Mouse (Mus musculus): ENCODE measurements around the gene Sigirr.

Gene Sigirr

DNA sequence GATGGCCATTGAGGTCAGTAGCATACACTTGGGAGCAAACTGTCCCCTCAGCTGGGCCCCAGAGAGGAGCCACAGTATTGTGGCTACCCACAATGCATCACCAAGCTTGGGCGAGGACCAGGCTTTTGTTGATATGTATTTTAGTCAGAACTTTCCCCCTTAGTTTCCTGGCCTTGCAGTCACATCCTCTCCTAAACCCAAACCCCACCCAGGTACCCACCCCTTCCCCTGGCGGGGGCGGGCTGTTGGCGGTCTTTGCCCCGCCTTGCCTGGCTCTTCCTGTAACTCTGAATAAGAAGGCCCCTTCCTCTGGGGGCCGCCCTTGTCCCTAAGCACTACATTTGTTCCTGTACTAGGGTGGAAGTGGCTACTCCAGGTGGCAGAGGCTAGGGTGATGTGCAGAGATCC lies 3.7 kb downstream of the Sigirr start:
- peak; percentile 87 to 88 for DNase-seq (ENCODE audit: low spot score in 2 of 2)

- peak; percentile 45 to 68 for DNase-seq (ENCODE audit: low spot score in 2 of 2)
Measured at GRCm38 (mm10) chr7:141096021-141096420, 4.4 kb downstream of the Sigirr start.

DNA sequence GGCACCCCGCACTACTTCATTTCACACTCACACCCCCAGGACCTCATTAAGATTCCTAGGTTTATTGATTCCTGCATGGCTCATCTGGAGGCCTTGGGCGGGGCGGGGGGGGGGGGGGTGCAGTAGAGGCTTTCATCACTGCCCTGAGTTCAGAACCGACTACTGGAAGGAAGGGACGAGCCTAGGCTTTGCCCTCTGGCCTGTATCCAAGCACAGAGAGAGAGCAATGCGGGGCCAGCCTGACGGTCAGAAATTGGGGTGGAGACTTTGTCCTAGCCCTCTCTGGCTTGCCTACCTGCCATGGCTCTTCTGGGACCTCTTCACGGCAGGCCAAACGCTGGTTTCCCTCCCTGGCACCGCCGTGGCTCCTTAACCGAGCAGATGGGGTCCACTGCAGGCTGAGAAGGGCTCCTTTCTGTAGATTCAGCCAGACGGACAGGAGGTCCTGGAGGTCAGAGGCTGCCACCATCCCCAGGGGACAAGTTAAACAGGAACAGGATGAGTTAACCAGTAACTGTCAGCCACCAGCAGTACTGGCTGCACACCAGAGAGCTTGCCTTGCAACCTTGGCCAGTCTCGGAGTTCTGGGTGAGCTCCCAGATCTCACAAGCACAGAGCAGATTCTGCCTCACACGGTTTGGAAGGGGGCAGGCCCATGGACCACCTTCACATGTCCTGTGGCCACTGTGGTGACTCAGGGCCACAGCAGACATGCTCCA lies 5.7 kb downstream of the Sigirr start:
- no peak for DNase-seq (ENCODE audit: low spot score in 2 of 2)

DNA sequence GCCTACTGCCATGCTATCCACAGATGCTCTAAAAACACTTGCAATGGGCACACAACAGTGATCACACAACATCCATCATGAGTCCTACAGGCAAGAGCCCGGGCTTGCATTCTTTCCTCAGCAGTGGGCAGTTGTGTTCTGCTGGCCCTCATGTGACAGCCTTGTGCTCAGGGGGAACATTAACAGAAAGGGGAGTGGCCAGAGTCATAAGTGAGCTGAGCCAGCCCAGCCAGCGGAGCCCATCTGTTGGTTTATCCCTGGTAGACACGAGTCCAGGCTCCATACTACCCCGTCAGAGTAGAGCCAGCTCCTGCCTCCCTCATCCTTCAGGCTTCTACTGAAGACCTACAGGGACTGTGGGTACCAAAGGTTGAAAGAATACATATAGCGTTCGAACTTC lies 6.4 kb downstream of the Sigirr start:
- DNase-seq (ENCODE audit: low spot score in 2 of 2): no peak

DNA sequence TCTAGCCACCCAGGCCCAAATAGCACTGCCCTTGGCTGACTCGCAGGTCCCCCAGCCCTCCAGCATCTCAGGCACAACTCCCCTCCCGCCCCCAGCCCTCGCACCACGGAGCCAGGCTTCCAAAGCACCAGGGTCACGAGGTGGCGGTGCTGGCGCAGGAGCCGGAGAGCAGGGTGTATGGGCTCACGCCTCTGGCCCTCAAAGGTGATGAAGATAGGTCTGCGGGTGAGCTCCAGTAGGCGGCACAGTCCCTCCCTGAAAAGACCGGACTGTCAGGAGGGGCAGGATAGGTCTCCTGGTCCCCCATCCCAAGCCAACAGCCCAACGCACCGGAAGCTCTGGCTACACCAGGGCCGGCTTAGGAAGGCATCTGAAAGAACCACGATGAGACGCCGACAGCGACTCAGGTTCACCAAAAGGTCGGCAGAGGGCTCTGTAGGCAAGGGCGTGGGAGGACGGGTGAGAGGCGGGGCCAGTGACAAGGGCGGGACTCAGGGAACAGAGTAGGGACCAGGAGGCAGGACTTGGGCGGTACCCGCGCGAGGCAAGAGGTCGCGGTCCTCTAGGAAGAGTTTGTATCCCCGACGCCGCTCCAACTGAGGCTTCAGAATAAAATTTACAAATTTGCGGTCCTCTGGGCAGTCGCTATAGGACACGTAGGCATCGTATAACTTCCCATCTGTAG lies 8.2 kb downstream of the Sigirr start:
- DNase-seq (ENCODE audit: low spot score in 2 of 2): peak; percentile 68 to 78

- DNase-seq (ENCODE audit: low spot score in 2 of 2): no peak
Measured at GRCm38 (mm10) chr7:141090228-141090627, 10.1 kb downstream of the Sigirr start.

DNA sequence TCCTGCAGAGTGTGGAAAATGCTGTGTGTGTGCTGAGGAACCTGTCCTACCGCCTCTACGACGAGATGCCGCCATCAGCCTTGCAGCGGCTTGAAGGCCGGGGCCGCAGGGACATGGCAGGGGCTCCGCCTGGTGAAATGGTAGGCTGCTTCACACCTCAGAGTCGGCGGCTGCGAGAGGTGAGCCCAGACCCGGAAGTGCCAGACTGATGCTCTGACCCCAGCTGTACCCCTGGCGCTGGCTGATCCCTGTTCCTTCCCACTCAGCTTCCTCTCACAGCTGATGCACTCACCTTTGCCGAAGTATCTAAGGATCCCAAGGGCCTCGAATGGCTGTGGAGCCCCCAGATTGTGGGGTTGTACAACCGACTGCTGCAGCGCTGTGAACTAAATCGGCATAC lies 11.9 kb downstream of the Sigirr start:
- DNase-seq (ENCODE audit: low spot score in 2 of 2): peak; percentile 41 to 56

- peak in 1 of 2 experiments; percentile 17 for DNase-seq (ENCODE audit: low spot score in 2 of 2)
Measured at GRCm38 (mm10) chr7:141087894-141088293, 12.5 kb downstream of the Sigirr start.

DNA sequence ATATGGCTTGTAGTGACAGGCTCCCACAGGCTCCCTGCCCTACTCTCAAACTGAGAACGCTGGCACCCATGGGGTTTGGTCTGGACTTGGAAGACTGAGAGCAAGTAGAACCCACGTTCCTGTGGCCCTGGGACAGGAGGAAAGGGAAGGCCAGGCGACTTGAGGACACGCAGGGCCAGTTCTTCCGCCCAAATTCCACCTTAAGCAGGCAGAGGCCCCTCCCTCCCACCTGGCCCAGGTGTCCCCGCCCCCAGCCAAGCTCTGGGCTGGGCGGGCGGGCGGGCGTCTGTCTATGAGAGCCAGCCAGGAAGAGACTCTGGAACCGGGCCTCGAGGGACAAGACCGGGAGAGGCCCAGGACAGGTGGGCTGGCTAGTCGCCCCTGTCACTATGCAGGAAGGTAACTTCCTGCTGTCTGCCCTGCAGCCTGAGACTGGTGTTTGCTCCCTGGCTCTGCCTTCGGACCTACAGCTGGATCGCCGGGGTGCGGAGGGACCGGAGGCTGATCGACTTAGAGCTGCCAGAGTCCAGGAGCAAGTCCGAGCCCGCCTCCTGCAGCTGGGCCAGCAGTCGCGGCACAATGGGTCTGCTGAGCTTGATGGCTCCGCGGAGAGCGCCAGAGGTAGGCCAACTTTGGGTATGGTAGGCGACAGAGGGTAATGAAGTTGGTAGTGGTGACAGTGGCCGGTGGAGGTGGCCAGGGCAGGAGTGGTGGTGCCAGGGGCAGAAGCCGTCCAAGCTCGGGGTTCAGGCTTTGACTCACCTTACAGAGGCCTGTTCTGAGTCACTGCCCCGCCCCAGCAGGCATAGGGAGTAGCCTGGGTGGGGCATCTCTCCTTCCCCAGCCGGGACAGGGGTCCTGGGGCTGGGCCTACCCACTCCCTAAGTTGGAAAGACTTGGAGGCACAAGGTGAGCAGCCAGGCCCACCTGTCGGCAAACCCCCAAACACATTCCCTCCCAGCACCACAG lies 20.6 kb downstream of the Sigirr start:
- no peak for DNase-seq (ENCODE audit: low spot score in 2 of 2)

- DNase-seq (ENCODE audit: low spot score in 2 of 2): no peak
Measured at GRCm38 (mm10) chr7:141078876-141079275, 21.5 kb downstream of the Sigirr start.

DNA sequence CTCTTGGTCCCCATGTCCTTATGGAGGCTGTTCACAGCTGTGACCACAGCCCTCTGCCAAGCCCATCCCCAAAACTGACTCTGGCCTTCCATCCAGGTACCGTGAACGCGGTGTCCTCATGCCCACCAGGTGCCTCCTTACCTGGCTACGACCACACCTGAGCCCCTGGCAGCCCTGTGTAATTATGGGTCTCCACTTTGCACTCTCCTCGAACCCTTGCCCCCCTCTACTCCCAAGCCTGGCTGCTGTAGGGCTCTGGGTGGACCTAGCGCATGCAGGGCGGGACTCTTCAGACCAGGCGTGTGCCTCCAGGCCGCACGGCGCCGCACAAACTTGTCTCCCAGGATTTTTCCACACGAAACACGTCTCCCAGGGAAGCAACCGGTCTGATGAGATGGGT lies 22.5 kb downstream of the Sigirr start, which contains the start of gene Pkp3:
Gene Pkp3 (plus strand): TSS at position 378 of the 400 bp plus-strand sequence.
- no peak for DNase-seq (ENCODE audit: low spot score in 2 of 2)

GRCm38 (mm10) chr7:141073782-141074181 lies 26.6 kb downstream of the Sigirr start:
- no peak for DNase-seq (ENCODE audit: low spot score in 2 of 2)

GRCm38 (mm10) chr7:141072017-141072745 lies 28.2 kb downstream of the Sigirr start:
- peak; percentile 38 to 58 for DNase-seq (ENCODE audit: low spot score in 2 of 2)

GRCm38 (mm10) chr7:141070058-141070862 lies 30.1 kb downstream of the Sigirr start:
- peak; percentile 36 to 54 for DNase-seq (ENCODE audit: low spot score in 2 of 2)

GRCm38 (mm10) chr7:141068351-141068750 lies 32.0 kb downstream of the Sigirr start:
- no peak for DNase-seq (ENCODE audit: low spot score in 2 of 2)

DNA sequence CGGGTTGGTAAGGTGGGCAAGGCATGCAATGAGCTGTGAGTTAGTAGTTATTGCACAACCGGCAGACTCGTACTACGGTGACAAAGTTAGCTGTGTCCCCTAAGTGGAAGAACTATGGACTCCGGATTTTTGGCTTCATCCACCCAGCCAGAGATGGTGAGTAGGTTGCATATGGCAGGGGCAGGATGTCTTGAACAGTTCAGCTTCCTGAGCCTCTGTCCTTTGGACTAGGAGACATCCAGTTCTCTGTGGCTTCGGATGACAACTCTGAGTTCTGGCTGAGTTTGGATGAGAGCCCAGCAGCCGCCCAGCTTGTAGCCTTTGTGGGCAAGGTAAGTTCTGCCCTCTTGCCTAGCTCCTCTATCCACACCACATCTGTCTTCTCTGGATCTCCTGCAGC lies 35.8 kb downstream of the Sigirr start:
- DNase-seq (ENCODE audit: low spot score in 2 of 2): no peak

DNA sequence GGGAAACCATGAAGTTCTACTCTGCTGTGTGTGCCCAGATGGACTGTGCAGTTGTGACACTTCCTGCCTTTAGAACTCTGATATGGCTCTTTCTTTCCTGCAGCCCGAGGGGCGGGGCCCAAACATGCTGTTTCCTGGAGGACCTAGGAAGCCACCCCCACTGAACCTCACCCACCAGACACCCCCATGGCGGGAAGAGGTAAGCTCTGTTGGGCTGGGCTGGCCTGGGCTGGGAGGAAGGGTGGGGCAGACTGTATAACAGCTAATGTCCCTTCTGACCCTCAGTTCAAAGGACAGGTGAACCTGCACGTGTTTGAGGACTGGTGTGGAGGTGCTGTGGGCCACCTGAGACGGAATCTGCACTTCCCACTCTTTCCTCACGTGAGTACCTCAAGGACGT lies 36.2 kb downstream of the Sigirr start:
- DNase-seq (ENCODE audit: low spot score in 2 of 2): no peak

GRCm38 (mm10) chr7:141063353-141063752 lies 37.0 kb downstream of the Sigirr start:
- DNase-seq (ENCODE audit: low spot score in 2 of 2): no peak

- DNase-seq (ENCODE audit: low spot score in 2 of 2): no peak
Measured at GRCm38 (mm10) chr7:141062525-141062924, 37.8 kb downstream of the Sigirr start.

- no peak for DNase-seq (ENCODE audit: low spot score in 2 of 2)
Measured at GRCm38 (mm10) chr7:141061269-141061692, 39.1 kb downstream of the Sigirr start.

Data from natural killer cell, adult 2 months (primary cell).